Mouse (Mus musculus): Measurements from ENCODE around the gene Ptpro. TPM values are rescaled to one million over a fixed set of nuclear protein-coding genes. Genes with fewer than 3 reads are reported as not detected.

The Ptpro gene
- polyA plus RNA-seq, 2 experiments, result 2.0 to 2.3 TPM

DNA sequence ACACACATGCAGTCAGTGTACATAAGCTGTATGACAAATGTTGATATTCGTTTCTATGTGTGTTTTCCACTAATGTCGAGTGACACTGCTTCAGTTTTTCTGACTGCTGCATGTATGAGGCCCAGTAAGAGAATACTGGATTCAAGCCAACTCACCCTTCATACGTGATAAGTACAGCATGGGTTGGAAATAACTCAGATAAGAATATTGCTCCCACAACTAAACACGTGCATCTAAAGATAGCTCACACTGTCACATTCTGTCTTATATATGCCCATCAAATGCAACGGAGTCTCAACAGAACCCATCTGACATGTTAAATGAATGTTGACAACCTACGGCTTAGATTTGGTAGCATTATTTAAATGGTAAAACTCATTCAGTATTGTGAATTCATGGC, 65.4 kb downstream of the Ptpro start:
- WGBS, result 77% methylated on average over 6 of the region's 6 CpGs
- H3K36me3 ChIP-seq (ENCODE audit: control insufficient read depth, insufficient read depth, low read length), result no peaks in the 10 kb centered on the region
- TF ChIP-seq POLR2A (IDR thresholded peaks at IDR 0.05; ENCODE audit: borderline replicate concordance, extremely low read depth, insufficient read depth, insufficient read length), result no peak

DNA sequence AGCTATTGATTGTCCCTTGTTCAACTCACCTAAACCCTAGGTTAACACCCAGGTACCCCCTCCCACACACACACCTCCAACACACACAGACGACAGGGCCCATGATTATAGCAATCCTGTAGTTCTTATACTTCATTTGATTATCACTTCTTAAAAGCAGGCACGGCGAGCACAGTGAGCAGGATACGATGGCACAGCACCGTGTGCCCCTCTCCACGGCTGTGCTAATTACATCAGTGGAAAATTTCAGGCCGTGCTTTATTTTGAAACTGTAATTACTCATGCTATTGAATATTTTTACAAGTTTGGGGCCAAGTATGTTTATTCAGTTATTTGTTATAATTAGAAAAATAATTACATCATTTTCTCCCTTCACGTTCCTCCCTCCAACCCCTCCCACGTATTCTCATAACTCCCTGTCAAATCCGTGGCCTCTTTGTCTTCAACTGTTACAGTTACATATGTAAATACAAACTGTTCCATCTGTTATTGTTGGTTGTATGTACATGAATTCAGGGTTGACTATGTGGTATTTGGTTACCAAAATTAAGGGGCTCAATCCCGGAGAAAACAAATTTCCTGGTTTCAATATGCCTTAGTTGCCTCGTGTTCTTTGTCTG, 66.2 kb downstream of the Ptpro start:
- 76% methylated on average over 12 of the region's 12 CpGs for WGBS
- Histone ChIP-seq H3K4me1 (ENCODE audit: control insufficient read depth, insufficient read depth, low read length) (0 out of 2 replicates have a peak, but pooled peaks cover 5% of the 10 kb centered on the region), H3K36me3 (ENCODE audit: control insufficient read depth, insufficient read depth, low read length) (no peaks in the 10 kb centered on the region), H3K9ac (ENCODE audit: low read depth, low read length, severe bottlenecking) (no peak overlapping the region), H3K27me3 (ENCODE audit: control insufficient read depth, insufficient read depth, low read length) (no peaks in the 10 kb centered on the region), H3K4me2 (replicated peaks; ENCODE audit: low read depth, low read length, severe bottlenecking) (no peak overlapping the region), H3K9me3 (ENCODE audit: control insufficient read depth, low read length) (no peaks in the 10 kb centered on the region), H3K27ac (replicated peaks; ENCODE audit: low read depth, low read length) (no peak overlapping the region), H3K4me3 (replicated peaks; ENCODE audit: low read length) (no peak overlapping the region)
- TF ChIP-seq POLR2A (IDR thresholded peaks at IDR 0.05; ENCODE audit: borderline replicate concordance, extremely low read depth, insufficient read depth, insufficient read length), result no peak
- ATAC-seq (ENCODE audit: low FRiP score, low read depth) (no peak), DNase-seq (ENCODE audit: low spot score) (no peak)

More for the DNA sequence above, 65.4 kb downstream of the Ptpro start:
- no peaks in the 10 kb centered on the region for H3K27me3 ChIP-seq (ENCODE audit: control insufficient read depth, insufficient read depth, low read length)
- H3K4me3 ChIP-seq (replicated peaks; ENCODE audit: low read length), result no peak overlapping the region
- H3K27ac ChIP-seq (replicated peaks; ENCODE audit: low read depth, low read length), result no peak overlapping the region
- H3K4me1 ChIP-seq (ENCODE audit: control insufficient read depth, insufficient read depth, low read length), result 0 out of 2 replicates have a peak, but pooled peaks cover 5% of the 10 kb centered on the region
- no peaks in the 10 kb centered on the region for H3K9me3 ChIP-seq (ENCODE audit: control insufficient read depth, low read length)
- H3K4me2 ChIP-seq (replicated peaks; ENCODE audit: low read depth, low read length, severe bottlenecking), result no peak overlapping the region
- DNase-seq (ENCODE audit: low spot score) (no peak), ATAC-seq (ENCODE audit: low FRiP score, low read depth) (no peak)
- H3K9ac ChIP-seq (ENCODE audit: low read depth, low read length, severe bottlenecking), result no peak overlapping the region

DNA sequence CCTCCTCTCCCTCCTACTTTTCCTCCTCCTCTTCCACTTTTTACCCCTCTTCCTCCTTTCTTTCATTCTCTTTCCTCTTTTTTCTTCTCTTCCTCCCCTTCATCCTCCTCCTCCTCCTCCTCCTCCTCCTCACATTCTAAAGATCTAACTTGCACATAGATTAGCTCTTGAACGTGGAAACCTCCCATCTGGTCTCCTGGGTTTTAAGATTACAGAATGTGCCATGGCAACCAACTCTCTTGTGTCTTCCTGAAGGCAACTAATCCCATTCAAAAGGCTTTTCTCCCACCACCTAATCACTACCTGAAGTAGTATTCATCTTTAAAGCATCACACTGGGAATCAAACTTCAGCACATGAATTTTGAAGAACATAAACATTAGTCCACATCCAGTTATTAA, 67.5 kb downstream of the Ptpro start:
- H3K9me3 ChIP-seq (ENCODE audit: control insufficient read depth, low read length), result no peaks in the 10 kb centered on the region
- 38% methylated on average over 1 of the region's 1 CpGs for WGBS
- ATAC-seq (ENCODE audit: low FRiP score, low read depth) (no peak), DNase-seq (ENCODE audit: low spot score) (no peak)
- H3K4me1 ChIP-seq (ENCODE audit: control insufficient read depth, insufficient read depth, low read length), result 0 out of 2 replicates have a peak, but pooled peaks cover 5% of the 10 kb centered on the region
- no peaks in the 10 kb centered on the region for H3K27me3 ChIP-seq (ENCODE audit: control insufficient read depth, insufficient read depth, low read length)
- TF ChIP-seq POLR2A (IDR thresholded peaks at IDR 0.05; ENCODE audit: borderline replicate concordance, extremely low read depth, insufficient read depth, insufficient read length), result no peak
- no peaks in the 10 kb centered on the region for H3K36me3 ChIP-seq (ENCODE audit: control insufficient read depth, insufficient read depth, low read length)
- no peak overlapping the region for H3K4me2 ChIP-seq (replicated peaks; ENCODE audit: low read depth, low read length, severe bottlenecking)
- H3K27ac ChIP-seq (replicated peaks; ENCODE audit: low read depth, low read length), result no peak overlapping the region
- no peak overlapping the region for H3K4me3 ChIP-seq (replicated peaks; ENCODE audit: low read length)
- H3K9ac ChIP-seq (ENCODE audit: low read depth, low read length, severe bottlenecking), result no peak overlapping the region

DNA sequence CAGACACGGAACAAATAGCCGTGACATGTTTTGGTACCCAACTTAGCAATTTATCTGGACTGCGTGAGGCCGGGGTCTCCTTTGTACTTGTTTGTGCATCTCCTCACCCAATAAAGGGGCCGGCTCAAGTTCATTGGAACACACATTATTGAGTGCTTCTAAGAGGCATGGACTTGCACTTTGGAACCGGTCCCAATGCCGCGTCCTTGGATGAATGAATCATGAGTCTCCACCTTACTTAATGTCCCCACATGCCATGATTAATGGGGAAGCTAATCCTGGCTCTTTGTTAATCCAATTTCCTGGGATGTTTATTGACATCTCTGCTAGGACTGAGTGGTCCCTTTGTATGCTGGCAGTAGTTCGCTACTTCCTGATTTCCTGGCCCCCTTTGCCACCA, 75.6 kb downstream of the Ptpro start:
- WGBS, result 56% methylated on average over 9 of the region's 9 CpGs

DNA sequence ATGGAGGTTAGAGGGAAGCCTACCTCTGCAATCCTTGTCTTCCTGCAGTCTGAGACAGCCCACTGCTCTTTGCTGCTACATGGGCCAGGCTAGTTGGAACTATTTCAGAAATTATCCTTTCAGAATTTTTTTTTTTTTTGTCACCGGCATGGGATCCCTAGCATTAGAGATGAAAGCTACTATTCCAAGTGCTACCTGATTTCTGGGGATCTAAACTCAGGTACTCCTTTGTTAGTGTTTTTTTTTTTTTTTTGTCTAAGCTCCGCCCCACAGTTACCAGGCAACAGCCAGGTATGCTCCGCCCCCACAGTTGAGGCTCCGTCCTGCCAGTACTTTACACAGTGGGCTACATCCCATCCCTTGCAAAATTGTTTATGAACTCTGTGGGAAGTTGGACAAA, 76.1 kb downstream of the Ptpro start:
- Histone ChIP-seq H3K4me2 (replicated peaks; ENCODE audit: low read depth, low read length, severe bottlenecking) (no peak overlapping the region), H3K9me3 (ENCODE audit: control insufficient read depth, low read length) (no peaks in the 10 kb centered on the region), H3K9ac (ENCODE audit: low read depth, low read length, severe bottlenecking) (no peak overlapping the region), H3K4me1 (ENCODE audit: control insufficient read depth, insufficient read depth, low read length) (no peaks in the 10 kb centered on the region), H3K36me3 (ENCODE audit: control insufficient read depth, insufficient read depth, low read length) (no peaks in the 10 kb centered on the region), H3K4me3 (replicated peaks; ENCODE audit: low read length) (no peak overlapping the region), H3K27ac (replicated peaks; ENCODE audit: low read depth, low read length) (no peak overlapping the region), H3K27me3 (ENCODE audit: control insufficient read depth, insufficient read depth, low read length) (no peaks in the 10 kb centered on the region)
- 73% methylated on average over 4 of the region's 4 CpGs for WGBS
- ATAC-seq (ENCODE audit: low FRiP score, low read depth) (no peak), DNase-seq (ENCODE audit: low spot score) (no peak)
- TF ChIP-seq POLR2A (IDR thresholded peaks at IDR 0.05; ENCODE audit: borderline replicate concordance, extremely low read depth, insufficient read depth, insufficient read length), result no peak

More for the DNA sequence above, 75.6 kb downstream of the Ptpro start:
- no peak for TF ChIP-seq POLR2A (IDR thresholded peaks at IDR 0.05; ENCODE audit: borderline replicate concordance, extremely low read depth, insufficient read depth, insufficient read length)
- Histone ChIP-seq H3K4me1 (ENCODE audit: control insufficient read depth, insufficient read depth, low read length) (no peaks in the 10 kb centered on the region), H3K36me3 (ENCODE audit: control insufficient read depth, insufficient read depth, low read length) (no peaks in the 10 kb centered on the region), H3K27ac (replicated peaks; ENCODE audit: low read depth, low read length) (no peak overlapping the region), H3K4me3 (replicated peaks; ENCODE audit: low read length) (no peak overlapping the region), H3K4me2 (replicated peaks; ENCODE audit: low read depth, low read length, severe bottlenecking) (no peak overlapping the region), H3K9ac (ENCODE audit: low read depth, low read length, severe bottlenecking) (no peak overlapping the region), H3K9me3 (ENCODE audit: control insufficient read depth, low read length) (no peaks in the 10 kb centered on the region), H3K27me3 (ENCODE audit: control insufficient read depth, insufficient read depth, low read length) (no peaks in the 10 kb centered on the region)
- no peak for ATAC-seq (ENCODE audit: low FRiP score, low read depth)
- DNase-seq (ENCODE audit: low spot score), result no peak

Measured in limb, embryonic 14.5 days (tissue).